Mouse (Mus musculus) mesoderm, embryonic 11.5 days (tissue): ENCODE measurements around the gene Pdzd2.

Experiments
- DNase-seq: peaks from one replicate; pipeline ENCODE4 v3.0.0-alpha.2; 2012; ENCODE audit warnings: low read depth, low spot score

The Pdzd2 gene

GRCm38 (mm10) chr15:12578276-12578675, 161.4 kb downstream of the Pdzd2 start:
- peak; percentile 73 for DNase-seq

DNA sequence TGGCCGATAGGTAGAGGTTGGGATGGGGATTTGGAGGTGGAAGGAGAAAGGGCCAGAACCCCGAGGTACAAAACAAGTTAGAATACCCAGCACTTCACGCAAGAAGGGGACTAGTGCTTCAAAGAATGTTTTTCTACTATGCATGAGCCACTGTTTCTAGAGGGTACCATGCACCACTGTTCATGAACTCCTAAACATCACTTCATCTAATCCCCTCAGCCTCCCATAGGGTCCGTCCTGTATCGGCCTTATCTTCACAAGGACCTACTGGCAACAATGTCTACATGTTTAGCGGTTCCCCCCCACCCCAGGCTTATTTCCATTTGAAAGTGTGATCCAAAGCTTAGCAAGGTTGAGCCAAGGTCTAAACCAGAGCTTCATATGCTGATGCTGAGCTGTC, 162.0 kb downstream of the Pdzd2 start:
- no peak for DNase-seq

- peak; percentile 38 for DNase-seq
Observed at GRCm38 (mm10) chr15:12577054-12577696, 162.5 kb downstream of the Pdzd2 start.

GRCm38 (mm10) chr15:12573621-12574020, 166.1 kb downstream of the Pdzd2 start:
- no peak for DNase-seq

DNA sequence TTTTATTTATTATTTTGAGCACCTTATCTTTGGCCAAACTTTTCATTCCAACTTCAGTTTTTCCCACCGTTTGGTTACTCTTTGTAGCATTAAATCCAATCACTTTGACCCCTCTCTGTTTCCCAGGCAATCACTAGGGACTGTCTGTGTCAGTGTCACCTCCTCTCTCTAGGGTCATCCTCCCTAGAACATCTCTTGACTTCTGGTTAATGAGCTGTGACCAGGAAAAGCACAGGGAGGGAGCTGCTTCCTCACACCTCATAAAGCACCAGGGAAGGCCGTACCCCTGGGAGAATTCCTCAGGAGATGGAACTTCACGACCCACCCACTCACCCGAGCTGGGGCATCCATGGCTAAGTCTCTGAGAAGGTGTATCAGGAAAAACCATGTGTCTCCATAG, 168.6 kb downstream of the Pdzd2 start:
- no peak for DNase-seq

GRCm38 (mm10) chr15:12566637-12567440, 172.9 kb downstream of the Pdzd2 start:
- DNase-seq, result no peak

GRCm38 (mm10) chr15:12565281-12565680, 174.4 kb downstream of the Pdzd2 start:
- no peak for DNase-seq

- no peak for DNase-seq
Observed at GRCm38 (mm10) chr15:12560505-12560904, 179.2 kb downstream of the Pdzd2 start.

- DNase-seq, result no peak
Observed at GRCm38 (mm10) chr15:12557663-12558436, 181.9 kb downstream of the Pdzd2 start.

DNA sequence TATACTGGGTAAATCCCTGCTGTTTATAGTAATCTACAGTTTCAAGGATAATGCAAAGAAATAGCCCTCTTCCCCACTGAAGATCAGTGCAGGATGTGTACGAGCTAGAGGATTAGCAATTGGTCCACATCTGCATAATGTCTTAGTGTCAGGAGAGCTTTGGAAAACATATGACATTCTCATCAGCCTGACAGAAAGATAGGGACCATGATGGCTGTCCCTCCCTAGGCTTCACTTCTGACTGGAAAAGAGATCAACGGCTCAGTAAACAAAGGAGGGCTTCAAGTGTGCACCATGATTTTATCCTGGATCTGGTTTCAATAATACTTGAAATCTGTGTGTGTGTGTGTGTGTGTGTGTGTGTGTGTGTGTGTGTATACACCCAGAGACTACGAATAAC, 186.5 kb downstream of the Pdzd2 start:
- no peak for DNase-seq

GRCm38 (mm10) chr15:12550919-12551318, 188.8 kb downstream of the Pdzd2 start:
- DNase-seq, result no peak

DNA sequence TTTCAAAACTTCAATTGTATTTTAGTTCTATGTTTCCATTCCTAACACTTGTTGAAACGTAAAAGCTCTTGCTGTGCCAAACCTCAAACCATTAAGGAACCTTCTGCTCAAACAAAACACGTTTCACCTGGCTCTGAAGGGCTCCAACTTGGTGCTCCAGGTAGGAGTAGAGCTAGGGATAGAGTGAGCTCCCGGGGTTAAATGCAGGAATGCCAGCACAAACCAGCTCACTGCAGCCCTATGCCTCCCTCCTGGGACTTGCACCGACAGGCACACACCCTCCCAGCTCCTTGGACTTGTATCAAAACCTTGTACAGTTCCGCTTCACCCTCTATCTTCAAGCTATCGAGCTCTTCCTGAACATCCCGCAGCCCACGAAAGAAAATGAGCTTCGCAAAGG, 189.3 kb downstream of the Pdzd2 start:
- DNase-seq, result no peak

DNA sequence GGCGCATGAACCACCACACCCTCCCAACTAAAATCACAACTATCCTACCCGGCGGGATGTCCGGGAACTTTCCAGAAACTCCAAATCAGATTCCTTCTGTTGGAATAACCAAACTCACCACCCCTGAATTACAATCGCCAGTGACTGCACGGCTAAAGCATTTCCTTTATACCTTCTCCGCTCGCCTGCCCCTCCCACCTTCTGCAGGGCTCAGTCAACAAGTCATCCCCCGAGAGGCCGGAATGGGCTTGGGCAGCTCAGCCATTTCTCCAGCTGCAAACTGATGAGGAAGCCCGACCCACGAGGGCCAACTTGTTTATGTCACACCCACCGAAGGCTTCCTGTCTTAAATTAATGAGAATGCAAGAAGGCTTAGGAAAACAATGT, 189.8 kb downstream of the Pdzd2 start:
- DNase-seq, result peak; percentile 53

GRCm38 (mm10) chr15:12549271-12549918, 190.3 kb downstream of the Pdzd2 start:
- peak; percentile 59 for DNase-seq

GRCm38 (mm10) chr15:12548696-12549095, 191.0 kb downstream of the Pdzd2 start:
- DNase-seq, result no peak

DNA sequence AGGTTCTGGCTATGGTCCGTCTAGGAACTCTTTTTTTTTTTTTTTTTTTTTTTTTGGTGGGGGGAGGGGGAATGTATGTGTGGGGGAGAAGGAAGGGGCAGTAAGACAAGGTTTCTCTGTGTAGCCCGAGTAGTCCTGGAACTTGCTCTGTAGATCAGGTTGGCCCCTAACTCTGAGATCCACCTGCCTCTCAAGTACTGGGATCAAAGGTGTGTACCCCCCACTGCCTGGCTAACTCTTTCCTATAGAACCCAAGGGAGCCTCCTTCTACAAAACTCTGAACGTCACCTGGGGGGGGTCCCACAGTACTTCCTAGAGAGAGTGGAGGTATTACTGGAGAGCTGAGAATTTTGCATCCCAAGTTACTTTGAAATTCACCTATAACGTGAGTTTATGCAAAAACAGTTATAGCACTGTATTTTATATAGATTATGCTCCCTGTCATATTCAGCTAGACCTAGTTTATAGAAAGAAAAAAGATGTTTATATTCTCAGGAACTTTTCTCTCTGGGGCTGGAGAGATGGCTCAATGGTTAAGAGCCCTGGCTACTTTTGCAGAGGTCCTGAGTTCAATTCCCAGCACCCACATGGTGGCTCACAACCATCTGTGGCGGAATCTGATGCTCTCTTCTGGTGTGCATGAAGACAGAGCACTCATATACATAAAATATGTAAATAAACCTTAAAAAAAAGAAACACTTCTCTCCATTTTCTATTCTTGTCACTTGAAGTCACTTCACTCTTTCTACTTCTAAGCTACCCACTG, 191.9 kb downstream of the Pdzd2 start:
- no peak for DNase-seq

GRCm38 (mm10) chr15:12546781-12547180, 192.9 kb downstream of the Pdzd2 start:
- DNase-seq, result no peak

GRCm38 (mm10) chr15:12545671-12546070, 194.1 kb downstream of the Pdzd2 start:
- no peak for DNase-seq

- no peak for DNase-seq
Observed at GRCm38 (mm10) chr15:12545220-12545619, 194.5 kb downstream of the Pdzd2 start.

- no peak for DNase-seq
Observed at GRCm38 (mm10) chr15:12543686-12544325, 195.9 kb downstream of the Pdzd2 start.

DNA sequence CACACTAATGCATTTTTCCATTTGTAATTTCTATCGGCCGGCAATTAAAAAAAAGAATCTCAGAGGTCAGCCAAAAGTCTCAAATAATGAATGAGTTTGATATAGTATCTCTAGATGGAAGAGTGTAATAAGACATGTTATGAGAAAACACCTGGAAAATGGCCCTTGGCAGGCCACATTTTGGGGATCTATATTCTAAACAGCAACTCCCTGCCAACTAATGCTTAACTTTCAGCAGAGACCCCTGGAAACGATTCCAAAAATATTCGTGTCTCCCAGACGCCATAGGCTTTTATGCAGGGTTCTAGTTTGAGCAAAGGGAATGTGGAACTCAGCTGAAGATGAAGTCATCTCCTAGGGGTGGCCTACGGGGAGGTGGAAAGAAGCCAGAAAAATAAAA, 197.4 kb downstream of the Pdzd2 start:
- DNase-seq, result no peak
